Mouse (Mus musculus): Measurements from ENCODE around the gene Cacna1d.

The Cacna1d gene

DNA sequence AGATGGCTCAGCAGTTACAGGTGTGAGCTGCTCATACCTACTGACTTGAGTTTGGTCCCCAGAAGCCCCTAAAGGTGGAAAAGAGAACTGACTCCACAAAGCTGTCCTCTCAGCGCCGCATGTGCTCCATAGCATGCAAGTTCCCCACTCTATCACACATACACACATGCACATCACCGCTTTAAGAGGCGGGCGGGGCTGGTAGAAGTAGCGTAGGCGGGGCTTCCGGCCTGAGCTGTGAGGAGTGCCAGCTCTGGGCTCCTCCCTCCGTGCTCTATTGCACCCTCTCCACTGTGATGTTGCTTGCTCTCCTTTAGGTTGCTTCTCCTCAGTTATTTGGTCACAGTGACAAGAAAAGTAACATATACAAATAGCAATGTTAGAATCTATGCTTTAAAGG, 225.5 kb downstream of the Cacna1d start:
- no peak for DNase-seq (ENCODE audit: low spot score)

DNA sequence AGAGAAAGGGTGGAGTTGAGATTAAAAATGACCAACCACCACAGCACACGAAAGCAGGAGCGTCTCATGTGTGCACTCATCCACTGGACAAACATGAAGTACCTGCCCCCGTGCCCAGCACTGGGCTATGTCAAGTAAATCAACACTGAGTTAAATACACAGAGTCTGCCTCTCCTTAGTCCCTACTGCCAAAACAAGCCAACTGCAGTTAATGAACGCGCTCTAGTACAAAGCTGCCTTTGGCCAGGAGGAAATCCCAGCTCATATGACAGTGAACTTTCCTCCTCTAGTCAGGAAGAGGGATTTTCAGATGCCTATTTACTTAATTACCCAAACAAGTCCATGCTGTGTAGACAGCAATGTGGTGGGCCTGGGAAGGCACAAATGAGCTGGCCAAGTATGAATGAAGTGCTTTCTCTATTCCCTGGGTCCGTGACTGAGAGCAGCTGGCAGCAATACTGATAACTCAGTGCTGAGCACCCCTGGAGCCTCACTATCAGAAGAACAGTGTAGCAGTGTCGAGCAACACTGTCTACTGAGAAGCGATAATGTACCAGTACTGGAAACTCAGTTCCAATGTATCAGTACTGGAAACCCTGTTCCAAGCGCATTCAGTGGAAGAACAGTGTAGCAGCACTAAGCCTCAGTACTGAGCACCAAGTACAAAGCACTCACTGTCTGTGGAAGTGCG, 229.5 kb downstream of the Cacna1d start:
- DNase-seq (ENCODE audit: low spot score) = no peak

DNA sequence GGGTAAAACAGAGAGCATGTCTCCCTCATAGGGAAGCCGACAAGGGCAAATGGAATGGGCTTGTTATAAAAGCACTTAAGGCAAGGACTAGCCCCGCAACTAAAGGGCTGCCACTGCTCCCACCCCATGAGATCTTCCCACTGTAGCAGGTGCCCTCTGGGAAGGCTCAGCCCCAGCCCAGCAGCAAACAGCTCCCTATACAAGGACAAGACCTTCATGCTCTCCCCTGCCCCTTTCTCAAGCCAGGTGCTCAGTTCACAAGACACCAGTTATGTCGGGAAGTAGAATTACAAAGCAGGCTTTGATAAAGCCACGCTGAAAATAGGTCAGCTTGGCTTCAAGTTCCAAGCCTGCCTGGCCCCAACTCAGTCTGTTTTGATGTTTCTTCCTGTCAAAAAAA, 233.6 kb downstream of the Cacna1d start:
- no peak for DNase-seq (ENCODE audit: low spot score)

DNA sequence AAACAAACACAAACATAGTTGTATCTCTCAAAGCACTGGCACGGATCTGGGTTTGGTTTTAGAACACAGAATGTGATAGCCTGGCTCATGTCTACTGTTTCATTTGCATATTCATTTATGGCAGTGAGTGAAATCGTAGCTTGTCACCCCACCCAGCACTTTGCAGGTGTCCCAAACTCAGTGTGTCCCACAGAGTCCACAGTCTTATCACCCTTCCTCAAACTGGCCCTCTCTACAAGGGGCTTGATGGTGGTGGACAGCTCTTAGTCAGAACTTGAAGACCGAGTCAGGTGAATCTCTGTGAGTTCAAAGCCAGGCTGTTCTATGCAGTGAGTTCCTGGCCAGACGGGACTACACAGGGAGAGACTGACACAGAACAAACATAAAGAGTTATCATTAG, 234.8 kb downstream of the Cacna1d start:
- DNase-seq (ENCODE audit: low spot score) = no peak

DNA sequence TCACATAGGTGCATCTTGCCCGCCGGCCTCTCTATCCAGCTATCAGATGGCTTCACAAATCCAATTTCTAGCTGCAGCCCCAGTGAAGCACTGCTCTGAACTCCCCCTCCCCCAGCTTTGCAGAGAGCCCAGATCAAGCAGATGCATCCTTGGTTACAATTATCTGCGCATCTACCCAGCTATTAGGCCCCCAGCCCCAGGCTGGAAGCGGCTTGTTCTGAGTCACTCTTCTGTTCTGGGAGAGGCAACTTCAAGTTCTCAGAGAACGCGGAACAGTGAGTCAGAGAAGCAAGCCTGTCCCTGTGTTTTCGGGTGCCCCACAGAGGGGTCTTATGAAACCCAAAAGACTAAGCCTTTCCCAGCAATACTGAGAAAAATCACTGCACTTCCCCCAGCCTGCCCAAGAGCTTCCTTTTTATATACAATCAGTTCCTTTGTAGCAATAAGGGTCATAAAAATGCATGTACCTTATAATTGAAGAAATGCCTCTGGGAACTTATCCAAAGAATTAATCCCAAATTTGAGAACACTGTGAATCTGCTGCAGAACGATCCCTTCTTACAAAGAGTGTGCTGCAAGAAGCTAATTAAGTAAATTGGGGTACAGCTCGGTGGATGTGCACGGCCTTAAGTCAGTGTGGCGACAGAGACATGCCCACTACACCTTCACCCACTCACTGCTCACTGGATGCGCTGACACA, 235.4 kb downstream of the Cacna1d start:
- no peak for DNase-seq (ENCODE audit: low spot score)

GRCm38 (mm10) chr14:30254776-30255175, 236.5 kb downstream of the Cacna1d start:
- no peak for DNase-seq (ENCODE audit: low spot score)

GRCm38 (mm10) chr14:30252824-30253223, 238.4 kb downstream of the Cacna1d start:
- DNase-seq (ENCODE audit: low spot score) = no peak

GRCm38 (mm10) chr14:30251351-30251750, 239.9 kb downstream of the Cacna1d start:
- no peak for DNase-seq (ENCODE audit: low spot score)

GRCm38 (mm10) chr14:30249591-30249990, 241.7 kb downstream of the Cacna1d start:
- DNase-seq (ENCODE audit: low spot score) = no peak

GRCm38 (mm10) chr14:30248811-30249210, 242.4 kb downstream of the Cacna1d start:
- DNase-seq (ENCODE audit: low spot score) = no peak

DNA sequence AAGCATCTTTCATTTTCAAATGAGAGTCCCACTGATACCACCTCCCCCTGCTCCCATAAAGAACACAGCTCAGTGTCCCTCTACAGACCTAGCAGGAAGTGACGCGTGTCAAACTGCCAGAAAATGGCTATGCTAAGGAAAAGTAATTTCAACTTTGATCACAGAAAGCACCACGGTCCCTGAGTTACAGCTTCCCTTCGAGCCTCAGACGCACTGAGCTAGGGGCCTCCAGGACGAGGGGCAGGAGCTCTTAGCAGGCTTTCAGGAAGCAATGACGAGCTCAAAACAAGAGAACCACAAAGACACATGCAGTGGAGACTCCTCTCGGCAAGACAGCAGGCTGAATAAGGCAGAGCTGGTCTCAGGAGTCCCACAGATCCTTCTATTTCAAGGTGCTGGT, 243.1 kb downstream of the Cacna1d start:
- DNase-seq (ENCODE audit: low spot score) = no peak

DNA sequence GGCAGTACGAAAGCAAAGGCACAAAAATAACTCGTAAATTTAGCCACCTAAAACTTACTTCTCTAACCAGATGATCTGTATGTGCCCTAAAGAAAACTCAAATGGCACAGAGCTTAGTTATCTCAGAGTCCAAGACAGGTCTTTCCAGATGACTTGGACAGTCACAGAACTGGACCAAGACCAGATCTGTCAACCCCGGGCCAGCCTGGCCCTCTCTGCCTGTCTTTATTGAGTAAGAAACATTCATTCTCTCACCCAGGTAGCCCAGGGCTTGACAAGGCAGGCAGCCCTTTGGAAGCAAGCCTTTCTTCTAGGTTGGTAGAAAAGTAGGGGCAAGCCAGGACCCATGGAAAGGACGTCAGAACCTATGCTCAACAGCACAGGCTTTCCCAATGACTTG, 243.6 kb downstream of the Cacna1d start:
- no peak for DNase-seq (ENCODE audit: low spot score)

- no peak for DNase-seq (ENCODE audit: low spot score)
Observed at GRCm38 (mm10) chr14:30244776-30245175, 246.5 kb downstream of the Cacna1d start.

DNA sequence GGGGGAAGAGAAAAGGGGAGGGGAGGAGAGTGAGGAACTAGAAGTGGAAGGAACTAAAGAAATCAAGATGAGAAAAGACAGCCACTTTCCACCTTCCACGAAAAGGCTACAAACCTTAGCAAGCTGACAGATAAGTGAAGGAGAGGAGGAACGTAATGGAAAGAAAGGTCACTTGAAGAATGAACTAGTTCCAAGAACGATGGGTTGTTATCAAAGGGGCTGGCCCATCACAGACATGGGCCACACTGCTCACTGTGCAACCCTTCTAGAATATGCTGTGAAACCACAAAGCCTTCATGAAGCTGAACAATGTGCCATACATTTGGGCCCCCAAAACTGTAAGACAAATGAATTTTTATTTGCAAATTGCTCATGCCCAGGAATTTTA, 248.4 kb downstream of the Cacna1d start:
- no peak for DNase-seq (ENCODE audit: low spot score)

DNA sequence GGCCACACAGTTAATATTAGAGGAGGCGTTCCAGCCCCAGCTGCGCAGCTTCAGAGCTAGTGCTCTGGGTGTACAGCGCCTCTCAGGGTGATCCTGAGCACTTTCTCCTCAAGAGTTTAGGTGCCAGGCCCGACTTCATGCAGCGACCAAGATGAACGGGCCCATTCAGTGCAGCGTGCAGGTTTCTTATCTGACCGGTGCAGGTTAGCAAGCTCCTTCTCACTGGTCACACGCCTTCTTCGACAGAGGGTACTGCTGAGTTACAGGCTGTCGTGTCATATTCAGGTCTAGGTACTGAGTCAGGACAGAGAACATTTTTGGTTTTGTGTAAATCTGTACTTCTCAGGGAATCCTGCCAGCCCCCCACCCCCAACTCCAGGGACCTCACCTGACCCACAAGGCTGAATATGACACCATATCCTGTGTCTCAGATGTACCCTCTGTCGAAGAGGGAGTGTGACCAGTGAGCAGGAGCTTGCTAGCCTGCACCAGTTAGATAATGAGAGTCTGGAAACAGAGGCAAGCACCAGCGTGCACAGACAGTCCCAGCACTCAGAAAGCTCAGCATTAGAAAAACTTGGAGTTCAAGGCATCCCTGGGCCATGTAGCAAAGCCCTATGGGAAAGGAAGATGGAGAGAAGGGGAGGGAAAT, 249.0 kb downstream of the Cacna1d start:
- no peak for DNase-seq (ENCODE audit: low spot score)

DNA sequence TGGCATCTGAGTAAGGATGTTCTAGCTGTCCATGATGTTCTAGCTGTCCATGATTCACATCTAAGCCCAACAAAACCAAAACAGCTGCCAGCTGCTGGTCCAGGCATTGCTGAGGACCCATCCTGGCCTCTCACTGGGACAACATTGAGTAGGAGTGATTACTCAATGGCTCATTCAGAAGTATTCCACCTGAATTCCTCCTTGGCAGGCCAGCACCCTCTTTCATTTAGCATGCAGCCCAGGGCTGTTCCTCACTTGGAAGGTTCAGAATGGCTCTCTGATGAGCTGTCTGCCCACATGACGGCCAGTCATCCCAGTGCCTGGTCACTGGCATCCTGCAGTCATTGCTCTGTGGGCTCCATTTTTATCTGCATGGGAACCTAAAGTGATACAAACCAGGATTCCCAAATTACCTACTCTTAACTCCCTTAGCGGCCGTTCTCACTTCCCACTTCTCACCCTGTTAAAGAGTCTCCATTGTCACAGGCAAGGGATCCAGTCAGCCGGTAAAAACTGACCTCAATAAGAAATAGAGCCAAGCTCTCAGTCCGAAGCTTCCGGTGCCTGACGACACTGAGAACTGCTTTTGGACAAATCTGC, 250.2 kb downstream of the Cacna1d start:
- no peak for DNase-seq (ENCODE audit: low spot score)

DNA sequence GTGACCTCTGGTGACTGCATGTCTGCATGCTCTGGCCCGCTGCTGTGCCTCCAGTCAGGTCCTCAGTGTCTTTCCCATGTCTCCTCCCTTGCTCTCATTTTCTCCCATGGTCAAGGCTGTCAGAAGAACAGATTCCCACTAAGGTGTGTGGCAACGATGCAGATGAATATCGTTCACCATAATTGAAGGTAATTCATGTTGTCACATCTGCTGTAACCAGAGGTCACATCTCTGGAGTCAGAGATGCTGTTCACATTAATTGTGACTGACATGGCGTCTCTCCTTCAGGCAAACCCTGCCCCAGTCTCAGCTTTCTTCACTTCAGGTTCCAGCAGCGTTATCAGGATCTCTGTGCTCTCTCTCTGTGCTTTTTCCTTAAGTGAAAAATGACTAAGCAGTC, 252.4 kb downstream of the Cacna1d start:
- DNase-seq (ENCODE audit: low spot score) = no peak

DNA sequence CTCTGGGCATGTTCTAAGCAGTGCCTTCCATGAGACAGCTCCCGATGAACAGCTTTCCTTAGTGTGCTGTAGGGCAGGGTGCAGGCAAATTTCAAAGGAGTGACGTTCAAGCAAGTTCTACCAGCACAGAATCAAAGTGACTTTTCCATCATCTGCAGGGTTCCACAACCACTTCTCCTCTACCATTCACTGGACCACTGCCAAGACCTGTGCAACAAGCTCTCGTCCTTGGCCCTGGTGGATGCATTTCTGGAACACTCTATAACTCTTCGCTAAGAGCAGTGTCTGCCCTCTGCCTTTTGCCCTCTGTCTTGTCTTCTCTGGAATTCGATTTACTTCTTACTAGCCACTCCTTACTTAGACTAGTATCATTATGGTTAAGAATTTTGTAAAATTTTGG, 266.1 kb downstream of the Cacna1d start:
- no peak for DNase-seq (ENCODE audit: low spot score)

- DNase-seq (ENCODE audit: low spot score) = no peak
Observed at GRCm38 (mm10) chr14:30222101-30222500, 269.2 kb downstream of the Cacna1d start.

GRCm38 (mm10) chr14:30219851-30220250, 271.4 kb downstream of the Cacna1d start:
- no peak for DNase-seq (ENCODE audit: low spot score)

DNA sequence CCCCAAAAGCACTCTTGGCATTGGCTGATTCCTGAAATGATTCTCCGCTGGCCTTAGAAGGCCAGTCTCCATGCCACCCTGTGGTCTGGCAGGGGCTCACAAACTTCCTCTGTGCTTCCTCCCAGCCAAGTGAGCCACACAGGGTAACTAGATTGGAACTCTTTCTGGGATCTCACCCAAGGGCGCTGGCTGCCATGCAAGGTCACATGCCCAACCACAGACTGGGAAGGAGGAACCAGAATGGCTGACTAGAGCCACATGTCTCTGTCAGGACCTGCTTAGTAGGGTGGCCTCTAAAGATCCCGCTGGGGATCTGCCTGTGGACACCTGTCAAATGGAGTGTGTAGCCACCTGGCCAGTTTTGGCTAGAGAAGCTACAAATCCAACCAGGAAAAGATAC, 273.1 kb downstream of the Cacna1d start:
- peak; percentile 61 for DNase-seq (ENCODE audit: low spot score)

DNA sequence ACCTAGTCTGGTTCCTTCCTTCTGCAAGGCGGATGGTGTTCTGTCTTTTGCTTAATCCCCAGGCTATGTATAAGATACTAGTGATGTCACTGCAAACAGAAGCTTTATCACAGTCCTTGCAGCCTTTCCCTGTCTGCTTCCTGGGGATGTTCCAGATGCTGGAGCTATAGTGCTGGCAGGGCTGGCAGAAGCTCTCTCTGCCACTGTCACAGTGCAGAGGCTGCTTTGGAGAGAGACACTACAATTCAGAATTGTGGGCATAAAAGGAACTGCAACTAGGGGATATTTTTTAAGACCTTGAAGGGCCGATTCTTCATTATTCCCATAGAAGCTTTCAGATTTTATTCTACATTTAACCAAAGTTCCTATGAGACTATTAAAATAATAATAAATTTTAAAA, 274.1 kb downstream of the Cacna1d start:
- no peak for DNase-seq (ENCODE audit: low spot score)

DNA sequence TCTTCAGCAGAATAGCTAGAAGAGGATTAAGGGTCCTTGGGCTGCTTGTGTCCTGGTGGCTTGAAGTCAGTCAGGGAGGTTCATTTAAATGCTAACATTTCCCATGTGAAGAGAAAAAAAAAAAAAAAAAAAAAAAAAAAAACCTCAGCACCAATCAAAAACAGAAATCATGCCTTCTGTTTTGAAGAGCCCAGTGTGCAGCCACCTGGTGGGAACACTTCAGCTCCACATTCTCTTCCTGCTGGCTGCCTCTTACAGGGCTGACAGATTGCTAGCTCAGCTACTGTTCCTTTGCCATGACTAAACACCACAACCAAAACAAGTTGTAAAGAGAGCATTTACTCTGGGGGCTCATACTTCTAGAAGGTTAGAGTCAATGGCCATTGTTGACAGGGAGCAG, 283.1 kb downstream of the Cacna1d start:
- no peak for DNase-seq (ENCODE audit: low spot score)

Measured in ovary, postnatal 36 days (tissue).